Mouse (Mus musculus) kidney, embryonic 14.5 days (tissue): ENCODE measurements at regions not wholly inside any gene's neighbourhood (a gene's known extent, or its start where the extent isn't known, plus 50 kb on each side); places are given as distances from the start of the nearest gene placed in this dataset.

ENCODE experiments used
- ATAC-seq: fragments of 200-750 bp; cut with Nextera tagmentation; 2 replicates; pipeline ENCODE4 v1.8.0; 2017; ENCODE audit warnings: moderate number of reproducible peaks, mild to moderate bottlenecking, moderate TSS enrichment, moderate library complexity; ENCODE audit not compliant: low FRiP score, low TSS enrichment
- H3K27ac ChIP-seq: fragments of 300-500 bp; sonication (generic); 2 replicates; pipeline ENCODE4 v1.5.1; 2014; ENCODE audit warnings: low read depth, mild to moderate bottlenecking, low read length, moderate library complexity, mixed read lengths
- H3K27me3 ChIP-seq: fragments of 300-500 bp; sonication (generic); 2 replicates; pipeline ENCODE4 v1.6.1; 2014; ENCODE audit warnings: mild to moderate bottlenecking, low read length; ENCODE audit not compliant: control insufficient read depth, insufficient read depth
- H3K36me3 ChIP-seq: fragments of 300-500 bp; sonication (generic); 2 replicates; pipeline ENCODE4 v1.6.1; 2014; ENCODE audit warnings: low read length, mixed read lengths; ENCODE audit not compliant: control insufficient read depth, insufficient read depth
- H3K4me1 ChIP-seq: fragments of 300-500 bp; sonication (generic); 2 replicates; pipeline ENCODE4 v1.6.1; 2014; ENCODE audit warnings: low read length, mixed read lengths; ENCODE audit not compliant: control insufficient read depth, insufficient read depth
- H3K4me2 ChIP-seq: fragments of 300-500 bp; sonication (generic); replicated peaks from 2 replicates; pipeline ENCODE4 v1.6.1; 2014; ENCODE audit warnings: low read depth, mild to moderate bottlenecking, low read length
- H3K4me3 ChIP-seq: fragments of 300-500 bp; sonication (generic); 2 replicates; pipeline ENCODE4 v1.5.1; 2014; ENCODE audit warnings: mild to moderate bottlenecking, low read length
- H3K9ac ChIP-seq: fragments of 300-500 bp; sonication (generic); 2 replicates; pipeline ENCODE4 v1.6.1; 2014; ENCODE audit warnings: low read depth, mild to moderate bottlenecking, low read length, moderate library complexity
- H3K9me3 ChIP-seq: fragments of 300-500 bp; sonication (generic); 2 replicates; pipeline ENCODE4 v1.6.1; 2016; ENCODE audit warnings: low read length; ENCODE audit not compliant: control insufficient read depth
- WGBS: fragments of 180-500 bp; shearing (Covaris S2); extraction: QIAGEN DNeasy Blood & Tissue Kit; methylation state at CpG from one replicate; pipeline ENCODE4 v1.1.7; 2014; 5-methylcytosine and 5-hydroxymethylcytosine counted together

- under 1% methylated on average over 2 of the region's 2 CpGs for WGBS
- Histone ChIP-seq H3K4me2 (no peak overlapping the region), H3K27me3 (no peaks in the 10 kb centered on the region), H3K27ac (no peak overlapping the region), H3K4me1 (no peaks in the 10 kb centered on the region), H3K36me3 (no peaks in the 10 kb centered on the region), H3K4me3 (no peak overlapping the region), H3K9me3 (no peaks in the 10 kb centered on the region), H3K9ac (no peak overlapping the region)
- 0 out of 2 replicates have a peak, but pooled peaks have one; percentile 69 for ATAC-seq
Observed at GRCm38 (mm10) chr1:95762244-95762643, 94.9 kb upstream of the St8sia4 start.

- no peak overlapping the region for H3K27ac ChIP-seq
- no peaks in the 10 kb centered on the region for H3K4me1 ChIP-seq
- WGBS: 88% methylated on average over 8 of the region's 8 CpGs
- no peak for ATAC-seq
- H3K4me3 ChIP-seq: no peak overlapping the region
- H3K9ac ChIP-seq: no peak overlapping the region
- H3K4me2 ChIP-seq: no peak overlapping the region
- no peaks in the 10 kb centered on the region for H3K36me3 ChIP-seq
- no peaks in the 10 kb centered on the region for H3K27me3 ChIP-seq
- H3K9me3 ChIP-seq: no peaks in the 10 kb centered on the region
Observed at GRCm38 (mm10) chr1:95754071-95754915, 86.9 kb upstream of the St8sia4 start.

- 85% methylated on average over 1 of the region's 1 CpGs for WGBS
- H3K27me3 ChIP-seq: no peaks in the 10 kb centered on the region
- no peak overlapping the region for H3K27ac ChIP-seq
- H3K36me3 ChIP-seq: no peaks in the 10 kb centered on the region
- H3K4me1 ChIP-seq: no peaks in the 10 kb centered on the region
- no peak overlapping the region for H3K4me3 ChIP-seq
- no peak overlapping the region for H3K9ac ChIP-seq
- ATAC-seq: no peak
- no peak overlapping the region for H3K4me2 ChIP-seq
- H3K9me3 ChIP-seq: no peaks in the 10 kb centered on the region
Observed at GRCm38 (mm10) chr1:95753517-95753916, 86.1 kb upstream of the St8sia4 start.

- Histone ChIP-seq H3K9me3 (no peaks in the 10 kb centered on the region), H3K9ac (no peak overlapping the region), H3K27ac (no peak overlapping the region), H3K4me2 (no peak overlapping the region), H3K36me3 (no peaks in the 10 kb centered on the region), H3K4me1 (no peaks in the 10 kb centered on the region), H3K27me3 (no peaks in the 10 kb centered on the region), H3K4me3 (no peak overlapping the region)
- 84% methylated on average over 1 of the region's 1 CpGs for WGBS
- ATAC-seq: no peak
Observed at GRCm38 (mm10) chr1:95748940-95749339, 81.6 kb upstream of the St8sia4 start.

DNA sequence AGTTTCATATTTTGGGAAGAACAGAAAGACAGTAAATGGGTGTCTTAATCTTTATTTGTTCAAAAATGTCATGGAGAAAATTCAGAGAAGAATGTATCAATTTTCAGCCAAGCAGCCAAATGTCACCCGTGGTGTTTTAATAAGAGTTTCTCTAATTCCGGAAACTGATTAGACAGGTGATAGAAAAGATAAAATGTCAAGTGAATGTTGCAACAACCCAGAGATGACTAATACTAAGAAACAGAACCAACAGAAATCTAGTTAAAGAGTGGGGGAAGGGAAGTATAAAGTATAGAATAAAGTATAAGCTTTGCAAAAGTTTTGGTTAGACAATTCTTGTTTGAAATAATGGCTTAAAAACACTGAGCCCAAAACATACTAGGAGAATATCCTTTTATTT is 79.9 kb upstream of the St8sia4 start:
- no peak for ATAC-seq
- H3K4me3 ChIP-seq: no peak overlapping the region
- no peak overlapping the region for H3K9ac ChIP-seq
- no peak overlapping the region for H3K4me2 ChIP-seq
- H3K27ac ChIP-seq: no peak overlapping the region
- no peaks in the 10 kb centered on the region for H3K9me3 ChIP-seq
- no peaks in the 10 kb centered on the region for H3K4me1 ChIP-seq
- H3K27me3 ChIP-seq: no peaks in the 10 kb centered on the region
- WGBS: 80% methylated on average over 2 of the region's 2 CpGs
- no peaks in the 10 kb centered on the region for H3K36me3 ChIP-seq

GRCm38 (mm10) chr1:95744446-95744845 is 77.1 kb upstream of the St8sia4 start:
- Histone ChIP-seq H3K27ac (no peak overlapping the region), H3K36me3 (no peaks in the 10 kb centered on the region), H3K9me3 (no peaks in the 10 kb centered on the region), H3K4me1 (no peaks in the 10 kb centered on the region), H3K4me2 (no peak overlapping the region), H3K4me3 (no peak overlapping the region), H3K9ac (no peak overlapping the region), H3K27me3 (no peaks in the 10 kb centered on the region)
- no peak for ATAC-seq
- WGBS: 63% methylated on average over 2 of the region's 2 CpGs

GRCm38 (mm10) chr1:95743334-95743733 is 76.0 kb upstream of the St8sia4 start:
- H3K36me3 ChIP-seq: no peaks in the 10 kb centered on the region
- no peaks in the 10 kb centered on the region for H3K27me3 ChIP-seq
- ATAC-seq: no peak
- H3K9ac ChIP-seq: no peak overlapping the region
- H3K4me3 ChIP-seq: no peak overlapping the region
- no peaks in the 10 kb centered on the region for H3K4me1 ChIP-seq
- H3K4me2 ChIP-seq: no peak overlapping the region
- 90% methylated on average over 2 of the region's 2 CpGs for WGBS
- no peaks in the 10 kb centered on the region for H3K9me3 ChIP-seq
- H3K27ac ChIP-seq: no peak overlapping the region

- H3K27ac ChIP-seq: no peak overlapping the region
- H3K9ac ChIP-seq: no peak overlapping the region
- ATAC-seq: no peak
- WGBS: 75% methylated on average over 2 of the region's 2 CpGs
- H3K36me3 ChIP-seq: no peaks in the 10 kb centered on the region
- H3K4me1 ChIP-seq: no peaks in the 10 kb centered on the region
- no peak overlapping the region for H3K4me2 ChIP-seq
- no peaks in the 10 kb centered on the region for H3K9me3 ChIP-seq
- no peak overlapping the region for H3K4me3 ChIP-seq
- H3K27me3 ChIP-seq: no peaks in the 10 kb centered on the region
Observed at GRCm38 (mm10) chr1:95719449-95719848, 52.1 kb upstream of the St8sia4 start.

DNA sequence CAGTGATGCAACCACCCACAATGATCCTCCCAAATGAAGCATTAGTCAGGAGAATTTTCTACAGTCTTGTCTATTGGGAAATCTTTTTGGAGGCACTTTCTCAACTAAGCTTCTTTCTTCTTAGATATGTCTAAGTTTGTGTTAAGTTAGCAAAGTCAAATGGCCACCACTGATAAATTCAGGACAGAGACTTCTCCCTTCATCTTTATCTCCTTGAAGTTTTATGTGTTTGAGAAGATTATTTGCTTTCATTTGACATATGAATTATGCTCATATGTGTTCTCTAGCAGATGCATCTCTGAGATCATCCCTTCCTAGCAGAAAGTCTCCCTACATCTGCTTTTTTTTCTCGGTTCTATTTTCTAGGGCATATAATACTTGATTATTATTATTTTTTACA is 51.4 kb upstream of the St8sia4 start:
- H3K27ac ChIP-seq: no peak overlapping the region
- 97% methylated on average over 1 of the region's 1 CpGs for WGBS
- no peaks in the 10 kb centered on the region for H3K36me3 ChIP-seq
- H3K9me3 ChIP-seq: no peaks in the 10 kb centered on the region
- no peak overlapping the region for H3K4me3 ChIP-seq
- H3K4me2 ChIP-seq: no peak overlapping the region
- no peaks in the 10 kb centered on the region for H3K4me1 ChIP-seq
- ATAC-seq: no peak
- H3K27me3 ChIP-seq: no peaks in the 10 kb centered on the region
- H3K9ac ChIP-seq: no peak overlapping the region
